Mouse (Mus musculus) cortical plate, adult 2 months (tissue): ENCODE results near the gene Prr19.

Experiments
- CTCF ChIP-seq: fragments of 200-500 bp; IDR thresholded peaks from 2 replicates; pipeline ENCODE4 v1.5.1; 2011; ENCODE audit warnings: mild to moderate bottlenecking, control low read depth, low read length; ENCODE audit not compliant: insufficient read depth; ENCODE audit errors: extremely low read depth
- POLR2A ChIP-seq: fragments of 200-500 bp; IDR thresholded peaks from 2 replicates; pipeline ENCODE4 v1.6.1; 2011; ENCODE audit warnings: mild to moderate bottlenecking, low read length, control low read depth; ENCODE audit not compliant: insufficient read depth; ENCODE audit errors: extremely low read depth

- no peak for TF ChIP-seq POLR2A
- no peak for TF ChIP-seq CTCF
These were observed 31.5 kb upstream of the Prr19 start for GRCm38 (mm10) chr7:25269545-25270271.
